Mouse (Mus musculus): ENCODE measurements around the gene Srgap2. TPM values are rescaled to one million over a fixed set of nuclear protein-coding genes. Genes with fewer than 3 reads are reported as not detected.
A peak's percentile ranks its signal among the peaks of the same experiment; 100 is the strongest.

Srgap2 gene
- total RNA-seq (2021) (10 to 100 TPM; 21.8 to 22.2 TPM), polyA plus RNA-seq (2012; rRNA removed) (13.9 and 15.2 TPM in 2 replicates)
- long read RNA-seq, partial matches to known transcripts = 4 of 10 reads
- long read RNA-seq, other reads (novel, unspliced or antisense) = 3 of 10 reads

DNA sequence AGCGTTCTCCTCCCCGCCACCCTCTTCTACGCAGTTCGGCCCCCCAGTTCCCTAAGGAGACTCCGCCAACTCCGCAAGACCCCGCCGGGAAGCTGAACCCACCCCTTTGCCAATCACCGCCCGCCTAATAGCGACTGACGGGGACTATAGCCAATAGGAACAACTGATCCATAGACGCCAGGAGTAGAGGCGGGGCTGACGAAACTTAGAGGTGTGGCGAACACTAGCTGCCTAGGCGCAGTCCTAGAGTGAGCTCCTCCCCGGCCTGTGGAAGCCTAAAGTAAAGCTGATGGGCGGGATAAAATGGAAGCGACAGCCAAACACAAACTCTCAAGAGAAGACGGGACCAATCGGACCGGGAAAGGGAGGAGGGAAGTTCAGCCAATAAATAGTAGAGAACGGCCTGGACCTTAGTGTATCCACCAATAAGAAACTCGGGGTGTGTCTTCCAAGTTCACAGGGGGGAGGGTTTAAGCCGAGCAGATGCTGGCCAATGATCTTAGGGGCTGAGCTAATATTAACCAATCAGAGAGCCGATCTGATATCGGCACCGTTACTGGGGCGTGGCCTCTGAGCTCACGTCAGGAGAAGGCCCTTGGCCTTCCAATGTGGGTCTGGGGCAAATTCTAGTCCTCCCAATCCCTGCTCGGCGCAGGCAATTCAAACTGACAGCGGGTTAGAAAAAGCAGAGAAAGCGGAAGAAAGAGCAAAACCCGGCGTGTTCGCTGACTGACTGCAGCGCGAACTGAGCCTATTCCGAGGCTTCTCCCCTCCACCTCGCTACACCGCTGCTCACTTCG lies at the start of gene Srgap2, which contains the start of gene Fam72a:
Gene Srgap2, minus strand, starts transcription at position 72 of the 800 bp plus-strand sequence.
Gene Fam72a, plus strand, starts transcription at position 623 of the 800 bp plus-strand sequence.
- peak; percentile 99 for DNase-seq

DNA sequence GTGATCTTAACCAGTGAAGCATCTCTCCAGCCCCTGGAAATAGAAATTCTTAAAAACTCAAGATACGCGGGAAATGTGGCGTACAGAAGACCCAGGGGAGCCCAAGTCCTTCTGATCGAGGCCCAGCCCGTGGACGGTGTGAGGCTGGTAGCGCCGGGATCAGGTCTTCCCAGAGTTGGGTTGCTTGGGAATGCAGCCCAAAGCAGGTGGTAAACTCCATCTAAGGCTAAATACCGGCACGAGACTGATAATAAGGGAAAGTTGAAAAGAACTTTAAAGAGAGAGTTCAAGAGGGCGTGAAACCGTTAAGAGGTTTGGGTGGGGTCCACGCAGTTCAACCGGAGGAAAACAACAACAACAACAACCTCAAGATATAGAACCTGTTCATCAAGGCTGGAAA lies 46.6 kb upstream of the Srgap2 start:
- no peak for DNase-seq

DNA sequence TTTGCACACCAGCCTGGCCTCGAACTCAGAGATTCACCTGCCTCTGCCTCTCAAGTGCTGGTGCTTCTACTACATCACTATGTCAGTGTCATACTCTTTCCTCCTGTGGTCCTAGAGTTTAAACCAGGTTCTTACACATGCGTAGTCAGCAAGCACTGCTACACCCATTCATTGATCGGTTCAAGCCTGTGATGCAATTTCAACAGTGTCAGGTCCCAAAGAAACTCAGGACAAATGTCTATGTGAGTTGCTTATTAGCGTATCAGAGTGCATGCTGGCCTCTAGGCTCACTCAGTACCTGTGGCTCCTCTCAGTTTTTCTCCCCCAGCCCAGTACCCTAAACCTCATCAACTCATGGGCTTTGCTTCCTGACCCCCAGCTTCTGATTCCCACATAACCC lies 43.2 kb upstream of the Srgap2 start:
- DNase-seq = no peak

DNA sequence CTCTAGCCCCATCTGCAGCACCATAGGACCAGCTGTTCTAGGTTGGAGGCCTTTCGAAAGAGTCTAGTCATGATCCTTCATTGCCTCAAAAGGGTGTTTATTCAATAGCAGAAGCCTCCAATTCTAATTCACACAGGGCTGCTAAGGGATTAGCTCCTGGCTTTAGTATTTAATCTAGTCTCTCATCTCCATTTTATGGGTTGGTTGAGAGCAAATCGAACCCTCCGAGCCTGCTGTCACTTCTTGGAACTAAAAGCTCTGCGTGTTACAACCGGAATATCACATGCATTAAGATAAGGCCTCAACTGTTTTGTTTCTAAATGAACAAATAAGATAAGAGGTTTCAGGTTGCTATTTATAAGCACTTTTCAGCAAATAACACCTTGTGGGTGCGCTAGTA lies 42.6 kb upstream of the Srgap2 start:
- DNase-seq = no peak

DNA sequence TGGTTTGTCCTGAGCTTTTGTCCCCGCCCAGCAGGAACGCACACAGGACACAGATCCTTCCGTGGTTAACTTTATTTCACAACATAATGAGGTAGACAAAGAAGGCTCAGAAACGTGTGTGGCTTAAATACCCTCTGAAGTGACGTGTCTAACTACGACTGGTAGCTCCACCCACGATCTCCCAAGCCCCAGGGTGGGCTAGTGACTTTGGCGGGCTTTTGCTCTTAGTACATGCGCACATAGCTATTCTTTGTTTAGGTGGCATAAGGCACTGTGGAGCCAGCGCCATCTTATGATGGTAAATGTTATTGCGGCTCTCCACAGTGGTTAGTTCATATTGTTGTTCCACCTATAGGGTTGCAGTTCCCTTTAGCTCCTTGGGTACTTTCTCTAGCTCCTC lies 38.9 kb upstream of the Srgap2 start:
- DNase-seq = peak; percentile 5

DNA sequence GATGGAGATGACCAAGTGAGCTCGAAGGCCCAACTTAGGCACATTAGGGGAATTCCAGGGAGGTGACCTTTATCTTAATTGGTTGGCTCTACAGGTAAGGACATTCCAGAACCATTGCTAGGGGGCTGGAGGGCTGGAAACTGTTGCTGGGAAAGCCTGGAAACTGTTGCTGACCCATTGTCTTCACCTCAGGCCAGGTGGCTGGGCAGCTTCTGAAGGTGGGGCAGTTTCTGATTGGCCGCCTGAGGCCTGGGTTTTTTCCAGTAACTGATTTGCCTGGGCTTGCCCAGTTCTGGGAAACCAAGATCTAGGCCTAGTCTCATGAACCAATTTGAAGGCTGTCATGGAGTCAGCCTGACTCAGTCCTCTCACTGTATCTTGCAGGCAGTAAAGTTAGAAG lies 34.9 kb upstream of the Srgap2 start:
- DNase-seq = no peak

DNA sequence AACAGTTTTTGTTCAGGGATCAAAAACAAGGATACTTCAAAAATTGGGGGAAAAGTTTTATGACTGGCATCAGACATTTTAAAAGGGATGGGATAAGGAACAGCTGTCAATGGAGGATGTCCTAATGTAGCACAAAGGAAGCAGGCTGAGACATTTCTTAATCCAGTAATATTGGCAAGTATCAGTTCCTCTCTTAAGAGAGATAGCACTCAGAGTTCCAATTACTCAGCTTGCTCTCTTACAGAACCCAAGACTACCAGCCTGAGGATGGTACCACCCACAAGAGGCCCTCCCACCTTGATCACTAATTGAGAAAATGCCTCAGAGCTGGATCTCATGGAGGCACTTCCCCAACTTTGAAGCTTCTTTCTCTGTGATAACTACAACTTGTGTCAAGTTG lies 33.3 kb upstream of the Srgap2 start:
- no peak for DNase-seq

DNA sequence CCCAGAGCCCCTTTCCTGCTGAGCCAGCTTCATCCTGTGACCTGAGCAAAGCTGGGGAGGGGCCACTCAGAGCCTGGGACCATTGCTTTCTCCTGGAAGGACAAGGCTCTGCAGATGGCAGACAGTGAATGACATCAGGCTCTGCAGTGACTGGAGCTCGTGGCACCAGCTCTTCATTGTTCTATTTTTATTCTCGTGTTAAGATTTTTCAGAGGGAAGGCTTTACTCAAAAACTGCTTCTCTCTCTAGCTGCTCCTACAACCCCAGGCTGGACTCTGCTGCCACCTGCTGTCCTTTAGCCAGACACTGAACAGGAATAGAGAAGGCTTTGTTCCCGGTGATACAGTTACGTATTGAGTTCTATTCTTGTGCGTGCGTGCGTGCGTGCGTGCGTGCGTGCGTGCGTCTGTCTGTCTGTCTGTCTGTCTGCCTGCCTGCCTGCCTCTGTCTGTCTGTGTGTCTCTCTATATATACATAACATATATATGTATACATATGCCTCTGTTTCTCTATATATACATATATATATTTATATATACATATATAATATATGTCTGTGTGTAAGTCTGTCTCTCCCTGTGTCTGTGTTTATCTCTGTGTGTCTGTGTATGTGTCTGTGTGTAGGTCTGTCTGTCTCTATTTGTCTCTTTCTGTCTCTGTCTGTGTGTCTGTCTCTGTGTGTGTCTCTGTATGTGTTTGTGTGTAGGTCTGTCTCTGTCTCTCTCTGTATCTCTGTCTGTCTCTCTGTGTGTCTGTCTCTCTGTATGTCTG lies 28.1 kb upstream of the Srgap2 start:
- peak; percentile 76 for DNase-seq

DNA sequence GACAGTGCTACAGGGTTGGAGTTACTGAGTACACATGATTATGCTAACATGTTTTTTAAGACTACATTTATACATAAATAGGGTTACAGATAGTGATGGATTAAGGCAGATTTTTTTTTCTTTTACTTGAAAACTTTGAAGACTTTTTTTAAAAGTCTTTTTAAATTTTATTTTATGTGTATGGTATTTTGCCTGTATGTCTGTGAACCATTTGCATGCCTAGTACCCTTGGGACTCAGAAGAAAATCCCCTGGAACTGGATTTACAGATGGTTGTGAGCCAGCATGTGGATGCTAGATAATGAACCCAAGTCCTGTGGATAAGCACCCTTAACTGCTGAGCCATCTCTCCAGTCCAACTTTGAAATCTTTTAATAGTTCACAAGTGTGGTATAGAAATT lies 26.3 kb upstream of the Srgap2 start:
- no peak for DNase-seq

DNA sequence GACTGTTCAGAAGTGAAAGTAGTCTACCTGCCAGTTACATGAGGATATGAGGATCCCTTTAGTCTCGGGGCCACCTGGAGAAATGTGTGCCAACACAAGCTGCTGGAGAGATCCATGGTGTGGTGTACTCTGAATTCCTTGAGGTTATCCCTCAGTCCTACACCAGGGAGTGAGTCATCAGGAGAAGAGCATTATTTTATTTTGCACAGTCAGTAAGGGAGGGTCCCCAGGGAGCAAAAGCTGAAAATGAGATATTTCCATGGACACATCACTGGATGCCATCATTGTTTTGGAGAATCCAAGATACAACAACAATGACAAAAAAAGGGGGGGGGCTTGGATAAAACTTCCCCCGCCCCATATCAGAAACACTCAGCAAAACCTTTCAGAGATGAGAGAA lies 24.8 kb upstream of the Srgap2 start:
- DNase-seq = no peak

DNA sequence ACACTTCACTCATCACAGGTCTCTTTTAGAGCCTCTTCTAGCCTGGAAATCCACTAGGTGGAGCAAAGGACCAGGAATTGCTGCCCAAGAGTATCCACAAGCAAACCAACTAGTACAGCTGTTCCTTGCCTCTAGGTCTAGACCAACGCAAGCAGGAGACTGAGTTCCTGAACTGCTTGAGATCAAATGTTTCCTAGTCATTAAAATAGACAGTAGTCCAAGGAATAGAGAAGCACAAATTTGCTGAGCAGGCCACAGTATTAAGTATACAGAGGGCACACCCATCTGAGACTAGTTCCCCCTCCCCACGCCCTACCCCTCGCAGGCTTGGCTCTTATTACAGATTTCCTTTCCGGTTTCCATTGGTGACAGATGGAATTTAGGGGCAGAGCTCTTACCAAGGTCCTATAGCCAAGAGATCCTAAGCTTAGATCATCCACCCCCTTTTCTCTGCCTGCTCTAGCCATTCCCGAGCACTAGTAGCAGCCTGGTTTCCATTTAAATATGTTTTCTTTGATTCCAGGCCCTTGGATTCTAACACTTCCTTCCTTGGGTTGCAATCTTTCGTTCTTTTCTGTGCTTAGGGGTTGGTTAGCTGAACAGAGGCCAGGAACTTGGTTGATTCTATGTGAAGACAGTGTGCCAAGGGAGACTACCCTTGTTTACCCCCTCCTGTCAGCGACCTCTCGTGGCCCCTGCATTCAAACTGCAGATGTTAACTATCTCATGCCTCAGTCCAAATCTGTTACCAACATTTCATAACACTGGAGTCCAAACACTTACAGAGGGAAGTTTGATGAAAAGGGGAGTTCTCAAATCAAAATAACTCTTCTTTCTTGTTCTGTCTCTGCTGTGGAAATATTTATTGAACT lies 21.6 kb upstream of the Srgap2 start:
- DNase-seq = peak; percentile 23

DNA sequence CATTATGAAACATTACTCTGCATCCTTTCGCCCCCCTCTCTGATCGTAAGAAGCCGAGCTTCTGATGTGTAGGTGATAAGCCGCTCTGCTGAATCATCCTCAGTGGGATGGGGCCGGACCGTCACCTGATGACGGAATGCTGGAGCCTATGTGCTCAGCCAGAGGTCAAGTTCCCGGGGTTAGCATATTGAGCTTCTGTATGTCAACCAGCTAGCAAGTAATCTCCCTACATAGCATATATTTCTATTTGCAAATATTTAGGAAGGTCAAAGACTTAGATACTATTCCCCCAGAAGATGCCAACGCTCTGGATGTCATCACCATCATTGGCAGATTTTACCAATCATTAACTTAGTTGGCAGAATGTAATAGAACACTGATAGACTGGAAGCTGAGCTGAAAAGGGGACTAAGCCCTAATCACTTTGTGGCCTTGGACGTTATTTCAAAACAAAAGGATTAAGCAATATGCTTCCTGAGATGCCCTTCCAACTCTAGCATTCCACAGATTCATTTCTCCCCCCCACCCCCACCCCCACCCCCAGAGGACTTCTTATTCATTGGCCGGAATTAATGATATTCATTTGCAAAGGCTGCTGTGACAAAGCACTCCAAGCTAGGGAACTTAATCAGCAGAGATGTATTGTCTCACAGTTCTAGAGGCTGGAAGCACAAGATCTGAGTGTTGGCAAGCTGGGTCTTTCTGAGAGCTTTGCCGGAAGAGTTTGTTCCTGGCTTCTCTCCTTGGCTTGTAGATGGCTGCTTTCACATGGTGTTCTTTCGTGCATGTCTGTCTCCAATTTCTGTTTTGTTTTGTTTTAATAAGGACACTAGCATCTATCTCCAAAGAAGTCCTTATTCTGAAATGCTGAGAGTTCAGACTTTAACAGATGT lies 19.9 kb upstream of the Srgap2 start:
- DNase-seq = peak; percentile 14

DNA sequence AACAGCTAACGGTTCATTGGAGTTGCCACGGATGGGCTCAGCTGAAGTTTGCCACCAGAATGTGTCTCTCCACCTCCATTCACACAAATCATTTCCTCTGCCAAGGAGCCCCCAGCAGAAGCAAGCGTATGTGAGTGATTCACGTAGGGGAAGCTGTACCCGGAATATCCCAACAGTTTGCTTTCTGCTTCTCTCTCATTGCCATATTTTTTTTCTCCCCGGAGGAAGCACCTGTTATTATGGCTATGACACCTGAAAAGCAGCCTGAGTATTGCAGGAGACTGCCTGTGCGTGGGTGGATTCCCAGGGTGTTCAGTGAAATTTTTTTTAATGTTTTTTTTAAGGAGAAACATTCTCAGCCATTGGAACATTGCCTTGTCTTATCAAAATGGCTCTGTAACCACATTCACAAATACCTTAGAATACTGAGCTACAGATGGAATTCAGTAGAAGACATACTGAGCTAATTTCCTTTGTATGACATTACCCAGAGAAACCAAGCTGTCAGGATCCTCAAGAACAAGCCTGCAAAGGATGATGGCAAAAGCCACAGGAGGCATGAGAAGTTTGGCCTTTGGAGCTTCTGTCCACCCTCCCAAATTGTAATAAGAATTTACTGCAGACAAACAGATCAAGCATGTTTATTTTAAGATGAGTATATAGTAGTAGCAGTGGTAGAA lies 16.9 kb upstream of the Srgap2 start:
- DNase-seq = no peak

DNA sequence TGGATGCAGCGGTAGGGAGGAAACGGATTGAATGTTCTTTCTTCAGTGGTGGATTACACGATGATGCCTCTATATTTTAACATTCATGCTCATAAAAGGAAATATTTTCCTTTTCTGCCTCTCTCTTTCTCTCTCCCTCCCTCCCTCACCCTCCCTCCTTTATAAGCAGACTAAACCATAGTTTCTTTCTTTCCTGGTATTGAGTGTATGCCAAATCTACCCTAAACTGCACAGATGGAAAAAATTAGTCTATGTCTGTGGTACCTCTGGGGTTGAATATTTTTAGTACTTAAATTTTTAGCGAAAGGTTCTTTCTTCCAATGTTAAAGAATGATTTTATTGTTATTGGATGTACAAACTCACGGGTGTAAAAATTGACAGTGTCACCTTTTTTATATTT lies 14.8 kb upstream of the Srgap2 start:
- no peak for DNase-seq

DNA sequence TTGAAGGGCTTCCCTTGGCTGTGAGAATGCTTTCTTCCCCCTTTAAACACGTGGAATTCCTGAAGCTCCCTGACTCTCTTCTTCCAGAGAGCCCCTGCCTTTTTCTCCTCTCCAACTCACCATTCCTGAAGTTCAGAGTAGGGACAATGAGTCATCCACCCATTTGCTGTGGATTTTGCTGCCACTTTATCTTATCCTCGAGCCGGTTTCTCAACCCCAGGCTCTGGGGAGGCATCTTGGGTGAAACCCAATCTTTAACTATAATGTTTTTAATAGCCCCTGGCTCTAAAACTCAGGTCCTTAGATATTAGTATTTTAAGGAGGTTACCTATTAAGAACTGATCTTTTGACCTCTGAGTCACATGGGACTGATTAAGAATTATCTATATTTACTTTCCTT lies 14.3 kb upstream of the Srgap2 start:
- DNase-seq = peak; percentile 10

DNA sequence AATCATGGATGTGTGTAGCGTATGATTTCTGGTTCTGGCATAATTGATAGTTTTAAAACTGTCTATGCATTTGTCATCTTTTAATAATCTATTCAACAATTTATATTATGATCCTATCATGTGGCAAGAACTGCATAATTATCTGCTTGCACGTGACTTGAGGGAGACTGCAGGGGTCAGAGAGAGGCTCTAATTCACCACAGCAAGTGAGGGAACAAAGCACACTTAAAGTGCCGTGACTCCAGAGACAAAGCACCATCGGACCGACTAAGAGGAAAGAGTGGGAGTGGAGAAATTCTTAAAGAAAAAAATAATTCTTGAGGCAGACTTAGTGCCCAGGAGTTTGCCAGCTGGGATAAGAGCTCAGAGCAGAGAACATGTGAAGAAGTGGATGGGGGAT lies 13.6 kb upstream of the Srgap2 start:
- no peak for DNase-seq

DNA sequence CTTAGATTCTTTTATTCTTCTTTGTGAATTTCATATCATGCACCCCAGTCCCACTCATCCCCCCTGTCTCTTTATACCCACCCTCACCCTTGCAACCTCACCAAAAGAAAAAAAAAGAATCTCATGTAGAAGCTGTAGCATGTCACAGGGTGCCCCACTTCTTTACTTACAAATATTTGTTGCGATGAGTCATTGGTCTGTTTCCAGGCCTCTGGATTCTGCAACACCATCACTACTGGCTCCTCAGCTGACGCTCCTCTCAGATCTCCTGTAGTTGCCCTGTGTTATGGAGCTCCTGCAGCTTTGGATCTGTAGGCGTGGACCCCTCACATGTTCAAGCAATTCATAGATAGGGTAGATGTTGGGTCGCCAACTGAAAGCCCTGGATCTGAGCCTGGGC lies 12.6 kb upstream of the Srgap2 start:
- DNase-seq = peak; percentile 31

DNA sequence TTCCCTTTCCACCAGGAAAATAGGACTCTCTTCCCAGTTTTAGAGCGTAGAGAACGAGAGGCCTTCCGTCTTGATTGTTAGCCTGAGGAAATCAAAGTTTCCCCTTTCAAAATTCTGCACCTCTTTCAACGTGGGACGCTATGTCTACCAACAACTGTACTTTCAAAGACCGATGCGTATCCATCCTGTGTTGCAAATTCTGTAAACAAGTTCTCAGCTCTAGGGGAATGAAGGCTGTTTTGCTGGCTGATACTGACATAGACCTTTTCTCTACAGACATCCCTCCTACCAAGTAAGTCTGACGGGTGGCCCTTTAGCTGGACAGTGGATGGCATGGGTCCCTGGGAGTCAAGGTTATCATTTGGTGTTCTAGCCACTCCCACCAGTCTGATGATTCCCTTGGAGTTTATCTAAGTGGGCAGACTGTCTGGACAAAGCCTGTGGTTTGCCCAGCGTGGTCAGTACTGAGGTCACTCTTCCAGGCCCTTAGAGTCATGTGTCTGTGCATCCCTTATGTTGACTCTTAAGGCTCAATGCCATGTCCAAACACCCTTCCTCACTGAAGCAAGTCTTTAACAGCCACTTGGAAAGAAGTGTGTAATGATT lies 1.5 kb upstream of the Srgap2 start:
- peak; percentile 62 for DNase-seq

DNA sequence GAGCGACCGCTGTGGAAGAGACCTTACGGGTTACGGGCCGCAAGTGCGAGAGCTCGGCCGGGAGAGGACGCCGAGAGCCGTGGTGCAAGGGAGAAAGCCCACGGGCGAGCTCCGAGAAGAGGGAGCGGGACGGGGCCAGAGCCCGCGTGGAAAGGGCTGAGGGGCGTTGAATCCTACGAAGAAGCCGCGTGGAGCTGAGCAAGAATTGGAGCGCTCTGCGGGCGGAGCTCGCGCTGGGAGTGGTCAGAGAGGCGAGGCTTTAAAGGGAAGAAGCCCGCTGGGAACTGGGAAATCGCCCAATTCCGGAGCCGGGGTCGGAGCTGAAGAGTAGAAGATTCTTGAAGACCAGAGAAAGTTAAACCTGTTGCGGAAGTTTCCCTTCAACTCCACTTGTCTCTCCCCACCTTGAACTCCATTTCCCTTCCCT lies 942 bp upstream of the Srgap2 start:
- peak; percentile 89 for DNase-seq

All from adrenal gland, adult 2 months (tissue).